Mouse (Mus musculus) cortical plate, adult 2 months (tissue): ENCODE data around the gene Bcas3. TPM values are rescaled to one million over a fixed set of nuclear protein-coding genes. Genes with fewer than 3 reads are reported as not detected.

Experiments used
- H3K27ac ChIP-seq: fragments of 200-500 bp; 2 replicates; pipeline ENCODE4 v1.5.1; 2012; ENCODE audit warnings: low read length, control low read depth, inconsistent platforms; ENCODE audit not compliant: insufficient read depth
- H3K4me1 ChIP-seq: fragments of 200-500 bp; 2 replicates; pipeline ENCODE4 v1.6.1; 2011; ENCODE audit warnings: low read length; ENCODE audit not compliant: control insufficient read depth, insufficient read depth
- H3K4me3 ChIP-seq: fragments of 200-500 bp; 2 replicates; pipeline ENCODE4 v1.5.1; 2011; ENCODE audit warnings: mild to moderate bottlenecking, low read length, control low read depth; ENCODE audit not compliant: insufficient read depth
- CTCF ChIP-seq: fragments of 200-500 bp; IDR thresholded peaks from 2 replicates; pipeline ENCODE4 v1.5.1; 2011; ENCODE audit warnings: mild to moderate bottlenecking, control low read depth, low read length; ENCODE audit not compliant: insufficient read depth; ENCODE audit errors: extremely low read depth
- POLR2A ChIP-seq: fragments of 200-500 bp; IDR thresholded peaks from 2 replicates; pipeline ENCODE4 v1.6.1; 2011; ENCODE audit warnings: mild to moderate bottlenecking, low read length, control low read depth; ENCODE audit not compliant: insufficient read depth; ENCODE audit errors: extremely low read depth
- polyA plus RNA-seq: library from polyadenylated mRNA; depleted of rRNA; stranded (reverse); fragments of >200 nt; gene quantifications from 2 replicates; pipeline ENCODE4 v1.2.3, GENCODE M21; 2012

Gene Bcas3
- polyA plus RNA-seq, 1 experiment, result 47.1 TPM

DNA sequence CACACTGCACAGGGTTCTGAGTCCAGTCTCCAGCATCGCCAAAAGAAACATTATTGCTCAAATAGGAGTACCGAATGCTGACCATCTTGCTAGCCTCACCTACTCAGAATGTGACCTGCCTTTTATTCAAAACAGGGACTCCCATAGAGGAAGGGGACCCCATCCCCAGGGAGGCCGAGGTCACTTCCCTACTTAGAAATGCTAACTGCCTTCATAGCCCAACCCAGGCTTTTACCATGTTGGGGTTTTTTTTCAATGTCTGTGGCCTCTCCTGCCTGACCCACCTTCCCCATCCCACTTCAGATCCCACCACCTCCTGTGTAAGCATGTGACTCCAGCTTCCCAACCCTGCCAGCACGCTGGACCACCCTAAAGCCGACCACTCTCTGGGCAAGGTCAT is 458.7 kb downstream of the Bcas3 start:
- TF ChIP-seq POLR2A, result no peak
- TF ChIP-seq CTCF, result no peak
- no peak overlapping the region for H3K4me3 ChIP-seq

DNA sequence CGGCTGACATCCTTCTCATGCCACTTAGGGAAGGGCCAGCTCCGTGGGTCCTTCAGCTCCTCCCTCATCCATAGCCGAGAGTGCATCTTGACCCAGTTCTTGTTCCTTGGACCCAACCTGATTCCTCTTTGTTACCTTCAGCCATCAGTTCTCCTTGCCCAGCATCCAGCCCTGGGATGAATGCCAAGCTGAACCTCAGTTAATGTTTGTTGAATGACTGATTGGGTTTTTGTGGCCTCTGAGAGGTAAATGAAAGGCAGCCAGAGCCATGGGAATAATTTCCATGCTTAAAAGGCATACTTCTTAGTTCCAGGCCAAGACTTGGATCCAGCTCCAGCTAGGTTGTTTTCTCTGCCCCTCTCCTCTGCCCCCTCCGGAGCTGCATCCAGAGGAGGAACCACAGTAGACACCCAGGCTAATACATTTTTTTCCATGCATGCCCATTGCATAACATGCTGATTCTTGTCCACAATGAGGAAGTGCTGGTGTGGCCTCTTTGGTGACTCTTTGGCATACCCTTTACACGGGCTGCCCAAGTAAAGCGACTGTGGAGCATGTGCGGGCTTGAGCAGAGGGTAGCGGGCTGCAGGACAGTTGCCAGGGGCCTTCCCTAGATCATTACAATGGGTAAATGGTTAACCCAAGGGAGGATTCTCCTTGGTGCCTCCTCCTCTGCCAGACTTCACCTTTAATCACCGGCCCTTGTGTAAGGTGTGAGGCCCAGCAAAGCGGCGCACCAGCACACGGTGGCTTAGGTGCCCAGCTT is 459.4 kb downstream of the Bcas3 start:
- Histone ChIP-seq H3K27ac (no peak overlapping the region), H3K4me1 (no peaks in the 10 kb centered on the region), H3K4me3 (no peak overlapping the region)
- TF ChIP-seq POLR2A (no peak), CTCF (no peak)

More for the DNA sequence above, 458.7 kb downstream of the Bcas3 start:
- H3K27ac ChIP-seq, result no peak overlapping the region
- H3K4me1 ChIP-seq, result no peaks in the 10 kb centered on the region

DNA sequence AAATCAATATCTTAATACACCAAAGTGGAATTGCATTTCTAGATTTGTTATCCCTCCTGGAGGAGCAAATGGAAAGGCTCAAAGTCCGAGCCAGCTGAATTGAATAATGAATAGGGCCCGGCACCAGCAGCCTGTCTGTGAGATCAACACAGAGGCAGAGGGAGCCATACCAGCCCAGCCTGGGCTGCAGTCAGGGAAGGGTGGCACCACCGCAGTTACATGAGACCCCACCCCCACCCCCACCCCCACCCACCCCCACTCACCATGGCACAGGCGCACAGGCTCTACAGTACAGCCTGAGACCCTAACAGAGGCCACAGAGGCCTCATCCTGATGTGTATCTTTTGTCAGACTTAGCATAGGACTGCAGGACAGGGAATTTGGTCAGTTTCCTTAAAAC is 461.7 kb downstream of the Bcas3 start:
- H3K4me1 ChIP-seq, result no peaks in the 10 kb centered on the region

DNA sequence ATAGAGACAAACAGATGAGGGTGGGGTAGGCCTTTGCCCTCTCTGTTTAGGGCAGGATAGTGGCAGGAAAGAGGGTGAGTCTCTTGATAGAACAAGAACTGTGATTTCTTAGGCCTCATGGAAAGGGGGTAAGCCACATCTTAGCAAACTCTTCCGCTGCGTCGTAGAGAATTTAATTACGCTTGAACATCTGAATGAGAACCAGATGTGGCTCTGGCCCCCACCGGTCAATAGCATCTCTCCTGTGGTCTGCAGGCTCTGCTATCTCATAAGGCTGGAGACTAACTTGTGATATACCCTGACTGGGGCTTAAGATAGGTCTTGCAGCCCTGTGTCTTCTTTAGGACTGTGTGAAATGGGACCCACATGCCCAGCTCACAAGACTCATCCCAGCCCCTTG is 463.5 kb downstream of the Bcas3 start:
- TF ChIP-seq POLR2A (no peak), CTCF (no peak)
- no peak overlapping the region for H3K4me3 ChIP-seq
- H3K4me1 ChIP-seq, result no peaks in the 10 kb centered on the region
- H3K27ac ChIP-seq, result no peak overlapping the region

More for the DNA sequence above, 461.7 kb downstream of the Bcas3 start:
- Histone ChIP-seq H3K4me3 (no peak overlapping the region), H3K27ac (no peak overlapping the region)
- TF ChIP-seq CTCF (no peak), POLR2A (no peak)

DNA sequence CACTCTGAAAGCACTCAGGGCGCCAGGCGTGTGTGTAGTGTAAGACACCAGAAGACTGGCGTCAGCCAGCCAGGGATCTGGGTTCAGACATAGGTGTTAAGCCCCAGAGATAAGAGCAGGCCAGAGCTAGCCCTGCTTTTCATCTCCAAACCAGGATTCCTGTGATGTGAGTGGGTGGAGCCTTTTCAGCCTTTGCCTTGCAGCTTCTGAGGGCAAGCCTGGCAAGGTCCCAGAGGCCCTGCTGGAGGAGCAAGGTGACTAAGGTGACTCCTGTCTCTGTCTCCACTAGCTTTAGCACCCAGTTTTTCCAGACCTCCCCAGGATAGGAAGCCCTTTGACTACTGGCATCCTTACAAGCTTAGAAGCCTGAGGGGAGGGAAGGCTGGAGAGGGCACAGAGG is 465.4 kb downstream of the Bcas3 start:
- H3K4me3 ChIP-seq, result no peak overlapping the region
- no peak overlapping the region for H3K27ac ChIP-seq
- no peak for TF ChIP-seq CTCF
- no peak for TF ChIP-seq POLR2A
- H3K4me1 ChIP-seq, result no peaks in the 10 kb centered on the region

DNA sequence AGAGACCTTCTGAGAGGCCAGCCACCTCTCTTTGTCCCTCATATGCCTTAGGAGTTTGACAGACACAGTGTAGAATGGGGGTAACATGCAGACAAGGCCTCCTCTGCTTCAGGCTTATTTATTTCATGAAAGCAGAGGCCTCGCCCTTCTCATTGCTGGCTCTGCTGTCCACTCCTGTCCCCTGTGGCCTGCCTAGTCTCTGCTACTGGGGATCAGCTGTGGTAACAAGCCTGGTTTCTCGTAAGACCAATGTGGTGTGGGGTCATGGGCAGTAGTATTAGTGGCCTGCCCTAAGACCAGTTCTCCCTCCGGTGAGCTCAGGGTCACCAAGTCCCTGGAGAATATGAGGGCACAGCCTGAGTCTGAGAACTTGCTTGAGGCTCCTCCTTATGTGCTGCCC is 468.0 kb downstream of the Bcas3 start:
- H3K27ac ChIP-seq, result no peak overlapping the region
- no peaks in the 10 kb centered on the region for H3K4me1 ChIP-seq
- no peak for TF ChIP-seq CTCF
- no peak for TF ChIP-seq POLR2A

DNA sequence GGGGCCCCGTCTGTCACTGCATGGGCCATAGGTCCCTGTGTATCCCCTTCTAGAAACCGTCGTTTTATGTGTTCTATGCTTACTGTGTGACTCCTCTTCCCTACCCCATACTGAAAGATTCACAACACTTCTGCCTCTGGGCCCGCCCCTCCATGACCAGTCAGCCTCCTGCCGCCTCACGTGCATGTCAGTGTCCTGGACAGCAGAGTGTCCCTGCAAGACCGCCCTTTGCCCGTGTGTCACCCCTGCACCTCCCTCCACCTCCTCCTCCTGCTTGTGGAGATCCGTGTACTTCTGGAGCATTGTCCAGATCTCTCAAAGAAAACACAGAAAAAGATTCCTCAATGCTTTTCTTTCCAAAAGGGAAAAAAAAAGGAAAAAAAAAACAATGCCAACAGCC is 468.7 kb downstream of the Bcas3 start:
- Histone ChIP-seq H3K4me1 (no peaks in the 10 kb centered on the region), H3K4me3 (no peak overlapping the region), H3K27ac (no peak overlapping the region)
- TF ChIP-seq CTCF (no peak), POLR2A (no peak)

More for the DNA sequence above, 468.0 kb downstream of the Bcas3 start:
- no peak overlapping the region for H3K4me3 ChIP-seq

DNA sequence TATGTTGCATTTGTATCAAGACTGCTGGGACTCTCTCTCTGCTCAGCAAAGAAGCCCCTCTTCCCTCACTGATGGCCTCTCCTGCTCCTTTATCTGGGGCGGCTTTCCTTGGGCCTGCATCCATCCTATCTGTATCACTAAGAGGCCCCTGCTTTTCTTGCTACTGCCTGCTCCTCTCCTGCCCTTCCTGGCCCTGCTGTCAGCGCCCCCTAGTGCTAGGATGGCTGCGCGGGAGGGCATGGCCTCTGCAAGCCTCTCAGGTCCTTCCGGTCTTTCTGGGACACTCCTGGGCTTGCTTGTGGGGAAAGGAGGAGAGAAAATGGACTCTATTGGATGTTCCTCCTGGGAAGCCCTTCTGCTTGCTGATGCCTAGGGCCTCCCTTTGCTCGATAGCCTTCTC is 470.2 kb downstream of the Bcas3 start:
- TF ChIP-seq POLR2A, result no peak
- TF ChIP-seq CTCF, result peak; percentile 68
- Histone ChIP-seq H3K27ac (no peak overlapping the region), H3K4me1 (no peaks in the 10 kb centered on the region), H3K4me3 (no peak overlapping the region)

DNA sequence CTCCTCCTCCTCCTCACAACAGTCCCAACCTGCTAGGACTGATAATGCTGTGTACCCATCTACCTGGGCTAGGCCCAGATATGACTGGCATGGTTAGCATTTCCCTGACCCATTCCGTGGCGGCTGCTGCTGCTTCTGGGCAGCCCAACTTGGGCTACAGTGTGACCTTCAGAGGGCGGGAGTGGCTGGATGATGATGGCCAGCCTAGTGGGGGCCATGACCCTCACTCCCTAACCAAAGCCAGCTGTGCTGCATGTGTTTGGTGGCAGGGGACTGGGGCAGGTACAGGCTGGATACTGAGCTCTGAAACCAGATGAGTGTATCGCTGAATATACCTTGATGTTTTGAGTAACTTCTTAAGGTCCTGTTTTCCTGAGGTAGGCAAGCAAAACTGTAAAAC is 470.8 kb downstream of the Bcas3 start:
- no peak for TF ChIP-seq CTCF
- TF ChIP-seq POLR2A, result no peak
- no peaks in the 10 kb centered on the region for H3K4me1 ChIP-seq
- H3K4me3 ChIP-seq, result no peak overlapping the region
- no peak overlapping the region for H3K27ac ChIP-seq

DNA sequence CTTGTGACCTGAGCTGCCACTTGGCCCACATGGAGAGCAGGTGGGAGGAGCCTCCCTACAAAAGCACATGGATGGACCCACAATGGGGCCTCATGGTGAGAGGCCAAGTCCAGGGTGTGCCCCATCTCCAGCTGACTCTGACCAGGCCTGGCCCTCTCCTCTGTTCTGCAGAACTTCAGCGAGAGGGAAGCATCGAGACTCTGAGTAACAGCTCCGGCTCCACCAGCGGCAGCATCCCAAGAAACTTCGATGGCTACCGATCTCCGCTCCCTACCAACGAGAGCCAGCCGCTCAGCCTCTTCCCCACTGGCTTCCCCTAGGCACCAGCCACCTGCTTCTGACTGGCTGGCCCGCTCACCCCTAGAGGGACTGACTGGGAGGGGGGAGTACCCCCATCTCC is 472.1 kb downstream of the Bcas3 start:
- Histone ChIP-seq H3K27ac (no peak overlapping the region), H3K4me1 (no peaks in the 10 kb centered on the region), H3K4me3 (no peak overlapping the region)
- TF ChIP-seq CTCF, result no peak
